Mouse (Mus musculus) forebrain, embryonic 16.5 days (tissue): ENCODE data around the gene Atp10b. TPM values are rescaled to one million over a fixed set of nuclear protein-coding genes. Genes with fewer than 3 reads are reported as not detected.
A peak's percentile ranks its signal among the peaks of the same experiment; 100 is the strongest.

Experiments
- ATAC-seq: fragments of 200-750 bp; cut with Nextera tagmentation; 2 replicates; pipeline ENCODE4 v1.8.0; 2017; ENCODE audit warnings: mild to moderate bottlenecking, moderate library complexity
- H3K27ac ChIP-seq: fragments of 300-500 bp; sonication (generic); 2 replicates; pipeline ENCODE4 v1.5.1; 2014; ENCODE audit warnings: low read length, control low read depth
- H3K27me3 ChIP-seq: fragments of 300-500 bp; sonication (generic); replicated peaks from 2 replicates; pipeline ENCODE4 v1.6.1; 2014; ENCODE audit warnings: low read length; ENCODE audit not compliant: control insufficient read depth, insufficient read depth
- H3K36me3 ChIP-seq: fragments of 300-500 bp; sonication (generic); 2 replicates; pipeline ENCODE4 v1.6.1; 2014; ENCODE audit not compliant: control insufficient read depth, insufficient read depth
- H3K4me1 ChIP-seq: fragments of 300-500 bp; sonication (generic); replicated peaks from 2 replicates; pipeline ENCODE4 v1.6.1; 2014; ENCODE audit warnings: low read length; ENCODE audit not compliant: control insufficient read depth, insufficient read depth
- H3K4me2 ChIP-seq: fragments of 300-500 bp; sonication (generic); 2 replicates; pipeline ENCODE4 v1.6.1; 2014; ENCODE audit warnings: mild to moderate bottlenecking, low read length, control low read depth
- H3K4me3 ChIP-seq: fragments of 300-500 bp; sonication (generic); replicated peaks from 2 replicates; pipeline ENCODE4 v1.5.1; 2014; ENCODE audit warnings: mild to moderate bottlenecking, low read length, control low read depth
- H3K9ac ChIP-seq: fragments of 300-500 bp; sonication (generic); replicated peaks from 2 replicates; pipeline ENCODE4 v1.6.1; 2014; ENCODE audit warnings: low read depth, low read length, control low read depth
- H3K9me3 ChIP-seq: fragments of 300-500 bp; sonication (generic); 2 replicates; pipeline ENCODE4 v1.6.1; 2016; ENCODE audit warnings: low read length; ENCODE audit not compliant: control insufficient read depth
- WGBS: fragments of 180-500 bp; shearing (Covaris S2); extraction: QIAGEN DNeasy Blood & Tissue Kit; methylation state at CpG from one replicate; pipeline ENCODE4 v1.1.7; 2014; 5-methylcytosine and 5-hydroxymethylcytosine counted together
- polyA plus RNA-seq: library from polyadenylated mRNA; unstranded; fragments of >200 nt; fragmentation: Nextera tagmentation; extraction: Ambion mirVana; gene quantifications from 2 replicates; pipeline ENCODE4 v1.2.1, GENCODE M21; 2015

Atp10b gene
- polyA plus RNA-seq, 1 experiment from 2014 or later = 0.28 TPM

GRCm38 (mm10) chr11:43269503-43270255, 120.0 kb downstream of the Atp10b start:
- Histone ChIP-seq H3K4me2 (peak overlapping the region; percentile 47), H3K4me1 (peaks cover 13% of the 10 kb centered on the region), H3K27ac (0 out of 2 replicates have a peak overlapping the region, but pooled peaks have one; percentile 15), H3K4me3 (no peak overlapping the region; the same call in 1 of the 2 replicates), H3K27me3 (no peaks in the 10 kb centered on the region), H3K9me3 (no peaks in the 10 kb centered on the region), H3K9ac (no peak overlapping the region), H3K36me3 (no peaks in the 10 kb centered on the region)
- WGBS = 12% methylated on average over 6 of the region's 6 CpGs
- peak; percentile 51 for ATAC-seq

- peak; percentile 93 for ATAC-seq
- Histone ChIP-seq H3K36me3 (no peaks in the 10 kb centered on the region), H3K9ac (no peak overlapping the region), H3K4me1 (peaks cover 13% of the 10 kb centered on the region), H3K27me3 (no peaks in the 10 kb centered on the region), H3K4me3 (no peak overlapping the region; the same call in 1 of the 2 replicates), H3K27ac (0 out of 2 replicates have a peak overlapping the region, but pooled peaks have one; percentile 15), H3K4me2 (peak overlapping the region; percentile 47), H3K9me3 (no peaks in the 10 kb centered on the region)
- WGBS = 9% methylated on average over 10 of the region's 10 CpGs
These were observed 120.7 kb downstream of the Atp10b start for GRCm38 (mm10) chr11:43270256-43270806.

DNA sequence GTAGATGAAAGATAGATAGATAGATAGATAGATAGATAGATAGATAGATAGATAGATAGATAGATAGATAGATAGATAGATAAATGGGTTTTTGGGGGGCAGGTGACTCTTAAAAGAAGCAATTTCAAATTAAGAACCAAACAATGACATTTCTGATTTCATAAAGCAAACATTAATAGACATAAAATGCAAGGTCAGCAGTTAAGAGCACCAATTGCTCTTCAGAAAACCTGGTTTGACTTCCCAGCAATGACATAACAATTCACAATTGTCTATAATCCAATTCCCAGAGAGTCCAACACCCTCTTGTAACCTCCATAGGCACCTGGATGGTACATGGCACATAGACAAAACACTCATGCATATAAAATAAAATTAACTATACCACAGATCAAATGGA, 124.2 kb downstream of the Atp10b start:
- Histone ChIP-seq H3K9me3 (no peaks in the 10 kb centered on the region), H3K27me3 (no peaks in the 10 kb centered on the region), H3K9ac (no peak overlapping the region), H3K27ac (no peak overlapping the region), H3K4me3 (no peak overlapping the region), H3K4me1 (peaks cover 13% of the 10 kb centered on the region), H3K4me2 (no peak overlapping the region), H3K36me3 (no peaks in the 10 kb centered on the region)
- ATAC-seq = no peak

DNA sequence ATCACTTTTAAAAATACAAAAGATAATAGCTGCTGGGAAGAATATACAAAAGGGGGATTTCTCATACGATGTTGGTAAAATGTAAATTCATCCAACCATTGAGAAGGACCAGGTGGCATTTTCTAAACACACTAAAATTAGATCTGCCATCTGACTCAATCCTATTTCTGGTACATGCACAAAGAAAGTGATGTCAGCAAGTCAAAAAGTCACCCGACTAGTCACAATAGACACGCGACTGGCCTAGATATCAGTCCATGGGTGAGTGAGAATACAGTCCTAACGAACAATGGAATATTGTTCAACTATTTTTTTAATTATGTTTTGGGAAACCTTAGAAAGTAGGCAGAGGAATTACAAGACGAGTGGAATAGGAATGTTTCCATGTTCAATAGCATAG, 147.9 kb downstream of the Atp10b start:
- H3K27ac ChIP-seq = no peak overlapping the region
- no peaks in the 10 kb centered on the region for H3K9me3 ChIP-seq
- no peak overlapping the region for H3K4me2 ChIP-seq
- no peak for ATAC-seq
- no peaks in the 10 kb centered on the region for H3K36me3 ChIP-seq
- 87% methylated on average over 6 of the region's 6 CpGs for WGBS
- H3K27me3 ChIP-seq = no peaks in the 10 kb centered on the region
- H3K4me1 ChIP-seq = no peaks in the 10 kb centered on the region
- H3K9ac ChIP-seq = no peak overlapping the region
- no peak overlapping the region for H3K4me3 ChIP-seq

- Histone ChIP-seq H3K9ac (no peak overlapping the region), H3K27me3 (no peaks in the 10 kb centered on the region), H3K27ac (no peak overlapping the region), H3K36me3 (no peaks in the 10 kb centered on the region), H3K4me2 (no peak overlapping the region), H3K9me3 (no peaks in the 10 kb centered on the region), H3K4me1 (no peaks in the 10 kb centered on the region), H3K4me3 (no peak overlapping the region)
- 37% methylated on average over 1 of the region's 1 CpGs for WGBS
- ATAC-seq = no peak
These were observed 161.3 kb downstream of the Atp10b start for GRCm38 (mm10) chr11:43311000-43311399.

Other genes with a start within 250 kb of the Atp10b start
- gene Gm9972, start 114.1 kb upstream of the Atp10b start, polyA plus RNA-seq = not detected in 2 replicates